Mouse (Mus musculus) left cerebral cortex, postnatal 36 days (tissue): ENCODE measurements around the gene Arhgef39. TPM values are rescaled to one million over a fixed set of nuclear protein-coding genes. Genes with fewer than 3 reads are reported as not detected.
"Not testable (repeated sequence)": the region's sequence is repeated elsewhere in the genome, so short reads cannot be mapped to it uniquely, and the experiment has no call there.

Source experiments
- DNase-seq, 2 experiments: peaks; one replicate each; pipeline ENCODE4 v3.0.0; 2021 to 2022; ENCODE audit warnings: low spot score in 2 of 2, mixed read lengths in 1 of 2
- intact Hi-C: fragments of 180-260 bp; cut with DNase I; formaldehyde crosslinking; loops from one replicate; pipeline ENCODE4 v1.15.1; 2025
- total RNA-seq, 2 experiments: library from RNA; stranded (reverse); gene quantifications; 2 replicates each; pipeline ENCODE4 v1.2.3; 2021

The Arhgef39 gene
- total RNA-seq, 2 experiments from 2014 or later = 0.70 to 0.79 TPM

- intact Hi-C loops = no loop called here
- DNase-seq = no peak
Measured at GRCm38 (mm10) chr4:43509109-43509508, 9.6 kb upstream of the Arhgef39 start.

GRCm38 (mm10) chr4:43508666-43508997 is 9.1 kb upstream of the Arhgef39 start:
- DNase-seq = no peak
- intact Hi-C loops = no loop called here

GRCm38 (mm10) chr4:43507938-43508665 is 8.6 kb upstream of the Arhgef39 start:
- intact Hi-C loops = no loop called here
- no peak for DNase-seq

GRCm38 (mm10) chr4:43506536-43507185 is 7.2 kb upstream of the Arhgef39 start, which contains the start of gene Car9:
Gene Car9, plus strand, starts transcription at chr4:43506966.
- intact Hi-C loops = no loop called here
- no peak for DNase-seq

GRCm38 (mm10) chr4:43506074-43506473 is 6.6 kb upstream of the Arhgef39 start:
- intact Hi-C loops = no loop called here
- no peak for DNase-seq

- no peak for DNase-seq
- intact Hi-C loops = no loop called here
Measured at GRCm38 (mm10) chr4:43504269-43504668, 4.8 kb upstream of the Arhgef39 start.

GRCm38 (mm10) chr4:43503506-43503905 is 4.0 kb upstream of the Arhgef39 start:
- intact Hi-C loops = no loop called here
- DNase-seq = no peak

GRCm38 (mm10) chr4:43503041-43503440 is 3.5 kb upstream of the Arhgef39 start:
- intact Hi-C loops = no loop called here
- no peak for DNase-seq

GRCm38 (mm10) chr4:43498983-43499382 is 512 bp downstream of the Arhgef39 start:
- intact Hi-C loops = no loop called here
- DNase-seq = no peak

GRCm38 (mm10) chr4:43497946-43498345 is 1.5 kb downstream of the Arhgef39 start:
- intact Hi-C loops = no loop called here

GRCm38 (mm10) chr4:43497405-43497804 is 2.1 kb downstream of the Arhgef39 start:
- DNase-seq = no peak
- intact Hi-C loops = no loop called here

More at GRCm38 (mm10) chr4:43497946-43498345, 1.5 kb downstream of the Arhgef39 start:
- no peak for DNase-seq

GRCm38 (mm10) chr4:43496587-43496986 is 2.9 kb downstream of the Arhgef39 start:
- intact Hi-C loops = no loop called here
- no peak for DNase-seq

GRCm38 (mm10) chr4:43493846-43494240 is 5.7 kb downstream of the Arhgef39 start:
- DNase-seq = no peak
- intact Hi-C loops = loop anchor here (1.0 to 5.0 kb wide), 2 partner anchors 52 to 63 kb away; no protein-coding TSS in a partner anchor

GRCm38 (mm10) chr4:43493186-43493845 is 6.2 kb downstream of the Arhgef39 start:
- intact Hi-C loops = loop anchor here (1.0 to 5.0 kb wide), 2 partner anchors 51 to 64 kb away; no protein-coding TSS in a partner anchor
- DNase-seq = peak; percentile 95 to 96

- peak; percentile 91 to 93 for DNase-seq
- intact Hi-C loops = loop anchor here (1.0 to 5.0 kb wide), 2 partner anchors 51 to 64 kb away; no protein-coding TSS in a partner anchor
Measured at GRCm38 (mm10) chr4:43492821-43493185, 6.7 kb downstream of the Arhgef39 start, which contains the start of gene Ccdc107. Gene Ccdc107, plus strand, starts transcription at chr4:43492900.

- DNase-seq = no peak
- intact Hi-C loops = loop anchor here (5.0 kb wide), 1 partner anchor 65 kb away; no protein-coding TSS in a partner anchor
Measured at GRCm38 (mm10) chr4:43492101-43492820, 7.2 kb downstream of the Arhgef39 start.

GRCm38 (mm10) chr4:43490801-43491200 is 8.7 kb downstream of the Arhgef39 start:
- intact Hi-C loops = loop anchor here (5.0 kb wide), 1 partner anchor 66 kb away; no protein-coding TSS in a partner anchor
- no peak for DNase-seq

- intact Hi-C loops = loop anchor here (1.0 to 5.0 kb wide), 2 partner anchors 68 kb away; no protein-coding TSS in a partner anchor
- no peak for DNase-seq
Measured at GRCm38 (mm10) chr4:43489611-43490010, 9.9 kb downstream of the Arhgef39 start.

GRCm38 (mm10) chr4:43485666-43486065 is 13.8 kb downstream of the Arhgef39 start:
- intact Hi-C loops, DNase-seq: not testable (repeated sequence)
